Mouse (Mus musculus) cortical plate, adult 2 months (tissue): ENCODE data around the gene Afg1l.

Source experiments
- CTCF ChIP-seq: fragments of 200-500 bp; IDR thresholded peaks from 2 replicates; pipeline ENCODE4 v1.5.1; 2011; ENCODE audit warnings: mild to moderate bottlenecking, control low read depth, low read length; ENCODE audit not compliant: insufficient read depth; ENCODE audit errors: extremely low read depth
- POLR2A ChIP-seq: fragments of 200-500 bp; IDR thresholded peaks from 2 replicates; pipeline ENCODE4 v1.6.1; 2011; ENCODE audit warnings: mild to moderate bottlenecking, low read length, control low read depth; ENCODE audit not compliant: insufficient read depth; ENCODE audit errors: extremely low read depth

DNA sequence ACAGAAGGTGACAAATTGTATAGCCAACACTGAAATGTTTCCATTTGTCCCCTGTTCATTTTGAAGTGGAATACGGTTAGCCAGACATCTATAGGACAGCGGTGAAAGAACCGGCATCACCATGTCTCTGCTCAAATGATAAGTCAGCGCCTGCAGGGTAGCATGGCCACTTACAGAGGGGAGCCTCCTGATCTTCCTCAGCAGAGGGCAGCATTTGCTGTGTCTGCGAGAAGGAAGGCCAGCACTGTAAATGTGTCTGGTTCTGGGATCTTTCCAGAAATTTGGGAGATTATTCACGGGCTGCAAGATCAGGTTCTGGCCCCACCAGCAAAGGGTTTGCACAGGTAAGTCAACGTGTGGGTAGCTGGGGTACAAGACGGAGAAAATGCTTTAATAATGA, 150.8 kb downstream of the Afg1l start:
- peak; percentile 59 for TF ChIP-seq CTCF
- TF ChIP-seq POLR2A = no peak
